Mouse (Mus musculus) lung, postnatal 36 days (tissue): Measurements from ENCODE around the gene Olfr1241.

ENCODE experiments used
- DNase-seq: peaks from one replicate; pipeline ENCODE4 v3.0.0; 2022; ENCODE audit warnings: mixed read lengths

Gene Olfr1241

DNA sequence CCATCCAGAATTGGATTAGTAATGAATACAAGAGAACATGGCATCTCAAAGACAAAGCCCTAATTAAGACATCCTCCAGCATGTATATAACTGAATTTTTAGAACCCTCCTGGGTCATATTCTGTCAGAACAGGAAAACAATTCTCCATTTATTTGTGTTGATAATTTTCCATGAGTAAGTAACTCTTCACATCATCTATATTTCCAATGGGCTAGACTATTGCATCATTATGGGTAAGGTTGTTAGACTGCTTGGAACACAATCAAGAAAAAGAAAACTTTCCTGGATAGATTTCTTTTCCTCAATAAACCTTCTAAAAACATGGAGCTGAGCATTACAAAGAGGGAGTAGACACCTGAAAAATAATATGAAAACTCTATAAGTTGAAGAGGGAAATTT is at the start of gene Olfr1241:
Gene Olfr1241 (minus strand): TSS at position 101 of the 400 bp plus-strand sequence.
- no peak for DNase-seq

DNA sequence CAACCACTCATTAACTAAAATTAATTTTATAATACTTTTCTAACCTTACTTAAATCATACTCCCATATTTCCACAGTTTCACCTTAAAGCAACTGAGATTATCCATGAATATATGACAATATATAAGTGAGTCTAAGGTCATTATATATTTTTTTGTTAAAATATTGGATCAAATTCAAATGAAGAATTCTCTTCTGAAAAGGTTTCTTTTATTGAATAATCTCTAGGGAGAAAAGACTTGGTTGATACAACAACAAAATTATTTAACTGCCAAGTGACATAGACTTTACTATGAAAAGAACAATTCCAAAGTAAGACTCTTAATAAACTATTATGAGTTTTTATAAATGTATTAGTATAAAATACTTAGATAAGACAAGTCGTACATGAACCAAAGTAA is 44.5 kb upstream of the Olfr1241 start, which contains the start of gene Olfr1243:
Gene Olfr1243 (minus strand): TSS at position 101 of the 400 bp plus-strand sequence.
- no peak for DNase-seq

DNA sequence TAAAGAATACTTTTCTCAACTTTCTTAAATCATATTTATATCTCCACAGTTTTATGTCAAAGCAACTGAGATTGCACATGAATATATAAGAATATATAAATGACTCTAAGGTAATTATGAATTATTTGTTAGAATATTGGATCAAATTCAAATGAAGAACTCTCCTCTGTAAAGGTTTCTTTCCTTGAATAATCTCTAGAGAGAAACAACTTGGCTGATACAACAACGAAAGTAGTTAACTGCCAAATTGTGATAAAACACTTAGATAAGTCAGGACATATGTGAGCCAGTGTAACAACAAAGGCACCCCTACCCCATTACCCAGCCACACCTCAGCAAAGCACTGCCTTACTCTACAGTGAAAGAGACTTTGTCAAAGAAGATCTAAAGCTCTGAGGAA is 11.3 kb upstream of the Olfr1241 start, which contains the start of gene Olfr1242:
Gene Olfr1242 (minus strand): TSS at position 101 of the 400 bp plus-strand sequence.
- no peak for DNase-seq

DNA sequence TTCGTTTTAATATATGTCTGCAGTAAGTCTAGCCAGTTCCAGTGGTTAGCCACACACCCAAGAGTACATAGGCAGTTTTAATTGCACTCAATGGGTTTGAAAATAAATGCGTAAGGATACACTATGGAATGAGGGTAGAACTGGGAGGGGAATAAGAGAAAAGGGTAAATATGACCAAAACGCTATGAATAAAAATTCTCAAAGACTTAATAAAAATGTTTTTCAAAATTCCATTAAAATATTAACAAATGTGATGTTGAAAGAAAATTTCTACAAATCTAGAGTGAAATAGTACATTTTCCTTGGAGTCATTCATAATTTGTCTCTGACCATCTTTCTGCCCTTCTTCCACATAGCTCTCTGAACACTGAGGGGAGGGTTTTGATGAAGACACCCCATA is 44.0 kb downstream of the Olfr1241 start, which contains the start of gene Olfr1240:
Gene Olfr1240 (minus strand): TSS at position 101 of the 400 bp plus-strand sequence.
- DNase-seq = no peak
